Mouse (Mus musculus) ES-CJ7 (cell line): ENCODE measurements around the gene H2al2b.
"Not testable (repeated sequence)": the region's sequence is repeated elsewhere in the genome, so short reads cannot be mapped to it uniquely, and the experiment has no call there.

Experiments used
- DNase-seq: peaks from one replicate; pipeline ENCODE4 v3.0.0; 2011; ENCODE audit warnings: low read depth, low spot score

The H2al2b gene

GRCm38 (mm10) chrY:2720574-2720973 is at the start of gene H2al2b:
H2al2b (minus strand) TSS chrY:2720674.
- not testable (repeated sequence) for DNase-seq
